Mouse (Mus musculus) midbrain, embryonic 16.5 days (tissue): Measurements from ENCODE around the gene Hivep1. TPM values are rescaled to one million over a fixed set of nuclear protein-coding genes. Genes with fewer than 3 reads are reported as not detected.

Source experiments
- ATAC-seq: fragments of 200-750 bp; cut with Nextera tagmentation; 2 replicates; pipeline ENCODE4 v1.8.0; 2017; ENCODE audit warnings: moderate TSS enrichment
- H3K27ac ChIP-seq: fragments of 300-500 bp; sonication (generic); 2 replicates; pipeline ENCODE4 v1.5.1; 2014; ENCODE audit warnings: mild to moderate bottlenecking, low read length, mixed read lengths
- H3K27me3 ChIP-seq: fragments of 300-500 bp; sonication (generic); 2 replicates; pipeline ENCODE4 v1.6.1; 2014; ENCODE audit warnings: low read depth, low read length, mixed read lengths; ENCODE audit not compliant: control insufficient read depth, insufficient read depth
- H3K36me3 ChIP-seq: fragments of 300-500 bp; sonication (generic); 2 replicates; pipeline ENCODE4 v1.6.1; 2014; ENCODE audit warnings: mild to moderate bottlenecking, low read length, moderate library complexity, mixed read lengths; ENCODE audit not compliant: control insufficient read depth, insufficient read depth
- H3K4me1 ChIP-seq: fragments of 300-500 bp; sonication (generic); 2 replicates; pipeline ENCODE4 v1.6.1; 2014; ENCODE audit warnings: mild to moderate bottlenecking, low read length, mixed read lengths; ENCODE audit not compliant: control insufficient read depth, insufficient read depth
- H3K4me2 ChIP-seq: fragments of 300-500 bp; sonication (generic); 2 replicates; pipeline ENCODE4 v1.6.1; 2014; ENCODE audit warnings: mild to moderate bottlenecking, low read length, mixed read lengths
- H3K4me3 ChIP-seq: fragments of 300-500 bp; sonication (generic); 2 replicates; pipeline ENCODE4 v1.5.1; 2014; ENCODE audit warnings: low read depth, mild to moderate bottlenecking, low read length, moderate library complexity, mixed read lengths
- H3K9ac ChIP-seq: fragments of 300-500 bp; sonication (generic); 2 replicates; pipeline ENCODE4 v1.6.1; 2014; ENCODE audit warnings: low read depth, low read length, mixed read lengths
- H3K9me3 ChIP-seq: fragments of 300-500 bp; sonication (generic); replicated peaks from 2 replicates; pipeline ENCODE4 v1.6.1; 2014; ENCODE audit warnings: mild to moderate bottlenecking, low read length, mixed read lengths; ENCODE audit not compliant: control insufficient read depth, poor library complexity, severe bottlenecking
- WGBS: fragments of 180-500 bp; shearing (Covaris S2); extraction: QIAGEN DNeasy Blood & Tissue Kit; methylation state at CpG from one replicate; pipeline ENCODE4 v1.1.7; 2014; 5-methylcytosine and 5-hydroxymethylcytosine counted together
- polyA plus RNA-seq: library from polyadenylated mRNA; unstranded; fragments of >200 nt; fragmentation: Nextera tagmentation; extraction: Ambion mirVana; gene quantifications from 2 replicates; pipeline ENCODE4 v1.2.1, GENCODE M21; 2015

Gene Hivep1
- polyA plus RNA-seq, 1 experiment from 2014 or later = 16.0 TPM

GRCm38 (mm10) chr13:42102980-42103379 lies 51.2 kb downstream of the Hivep1 start:
- Histone ChIP-seq H3K4me2 (peak overlapping the region; percentile 55), H3K4me3 (peak overlapping the region; percentile 27), H3K36me3 (no peaks in the 10 kb centered on the region), H3K9me3 (no peaks in the 10 kb centered on the region), H3K27ac (peak overlapping the region; percentile 77), H3K9ac (peak overlapping the region; percentile 26; the same call in 1 of the 2 replicates), H3K4me1 (peaks cover 41% of the 10 kb centered on the region), H3K27me3 (no peaks in the 10 kb centered on the region)
- 5% methylated on average over 8 of the region's 8 CpGs for WGBS
- ATAC-seq = peak; percentile 95

- 41% methylated on average over 11 of the region's 11 CpGs for WGBS
- peak overlapping the region; percentile 77 for H3K27ac ChIP-seq
- peak overlapping the region; percentile 26; the same call in 1 of the 2 replicates for H3K9ac ChIP-seq
- H3K4me1 ChIP-seq = peaks cover 41% of the 10 kb centered on the region
- H3K9me3 ChIP-seq = no peaks in the 10 kb centered on the region
- peak; percentile 71 for ATAC-seq
- peak overlapping the region; percentile 27 for H3K4me3 ChIP-seq
- H3K27me3 ChIP-seq = no peaks in the 10 kb centered on the region
- H3K36me3 ChIP-seq = no peaks in the 10 kb centered on the region
- H3K4me2 ChIP-seq = peak overlapping the region; percentile 55
Measured at GRCm38 (mm10) chr13:42103486-42104166, 51.8 kb downstream of the Hivep1 start.

- ATAC-seq = no peak
- no peaks in the 10 kb centered on the region for H3K36me3 ChIP-seq
- H3K4me3 ChIP-seq = no peak overlapping the region
- no peak overlapping the region for H3K4me2 ChIP-seq
- no peaks in the 10 kb centered on the region for H3K27me3 ChIP-seq
- H3K9me3 ChIP-seq = no peaks in the 10 kb centered on the region
- H3K4me1 ChIP-seq = peaks cover 41% of the 10 kb centered on the region
- no peak overlapping the region for H3K9ac ChIP-seq
- WGBS = 85% methylated on average over 3 of the region's 3 CpGs
- no peak overlapping the region for H3K27ac ChIP-seq
Measured at GRCm38 (mm10) chr13:42104371-42104770, 52.5 kb downstream of the Hivep1 start.

- Histone ChIP-seq H3K4me2 (no peak overlapping the region), H3K9me3 (no peaks in the 10 kb centered on the region), H3K27me3 (no peaks in the 10 kb centered on the region), H3K4me3 (no peak overlapping the region), H3K9ac (no peak overlapping the region), H3K27ac (no peak overlapping the region), H3K4me1 (peaks cover 8% of the 10 kb centered on the region), H3K36me3 (no peaks in the 10 kb centered on the region)
- WGBS = 73% methylated on average over 11 of the region's 11 CpGs
- no peak for ATAC-seq
Measured at GRCm38 (mm10) chr13:42108483-42109215, 56.8 kb downstream of the Hivep1 start.

- no peak for ATAC-seq
- H3K4me1 ChIP-seq = no peaks in the 10 kb centered on the region
Measured at GRCm38 (mm10) chr13:42110416-42110815, 58.6 kb downstream of the Hivep1 start.

GRCm38 (mm10) chr13:42112071-42112470 lies 60.2 kb downstream of the Hivep1 start:
- Histone ChIP-seq H3K9me3 (no peaks in the 10 kb centered on the region), H3K4me2 (no peak overlapping the region), H3K4me1 (no peaks in the 10 kb centered on the region), H3K27ac (no peak overlapping the region; the same call in 1 of the 2 replicates), H3K9ac (no peak overlapping the region), H3K4me3 (no peak overlapping the region), H3K36me3 (no peaks in the 10 kb centered on the region), H3K27me3 (no peaks in the 10 kb centered on the region)
- no peak for ATAC-seq
- 83% methylated on average over 6 of the region's 6 CpGs for WGBS

More at GRCm38 (mm10) chr13:42110416-42110815, 58.6 kb downstream of the Hivep1 start:
- H3K27ac ChIP-seq = no peak overlapping the region
- H3K9me3 ChIP-seq = no peaks in the 10 kb centered on the region
- no peak overlapping the region for H3K4me2 ChIP-seq
- no peaks in the 10 kb centered on the region for H3K36me3 ChIP-seq
- H3K27me3 ChIP-seq = no peaks in the 10 kb centered on the region
- H3K9ac ChIP-seq = no peak overlapping the region
- no peak overlapping the region for H3K4me3 ChIP-seq
- 91% methylated on average over 3 of the region's 3 CpGs for WGBS

- H3K27ac ChIP-seq = no peak overlapping the region; the same call in 1 of the 2 replicates
- H3K4me3 ChIP-seq = no peak overlapping the region
- no peaks in the 10 kb centered on the region for H3K27me3 ChIP-seq
- H3K4me2 ChIP-seq = no peak overlapping the region
- no peaks in the 10 kb centered on the region for H3K36me3 ChIP-seq
- H3K9me3 ChIP-seq = no peaks in the 10 kb centered on the region
- no peak for ATAC-seq
- 79% methylated on average over 5 of the region's 5 CpGs for WGBS
- no peaks in the 10 kb centered on the region for H3K4me1 ChIP-seq
- H3K9ac ChIP-seq = no peak overlapping the region
Measured at GRCm38 (mm10) chr13:42112748-42113147, 60.9 kb downstream of the Hivep1 start.

- no peak for ATAC-seq
Measured at GRCm38 (mm10) chr13:42113601-42114000, 61.8 kb downstream of the Hivep1 start.

GRCm38 (mm10) chr13:42116301-42116700 lies 64.5 kb downstream of the Hivep1 start:
- H3K9ac ChIP-seq = no peak overlapping the region
- no peak overlapping the region for H3K4me2 ChIP-seq
- H3K9me3 ChIP-seq = no peaks in the 10 kb centered on the region
- H3K36me3 ChIP-seq = no peaks in the 10 kb centered on the region
- no peak overlapping the region for H3K27ac ChIP-seq
- H3K4me3 ChIP-seq = no peak overlapping the region
- 0 out of 2 replicates have a peak, but pooled peaks cover 5% of the 10 kb centered on the region for H3K4me1 ChIP-seq
- no peak for ATAC-seq
- 91% methylated on average over 6 of the region's 6 CpGs for WGBS
- H3K27me3 ChIP-seq = no peaks in the 10 kb centered on the region

More at GRCm38 (mm10) chr13:42113601-42114000, 61.8 kb downstream of the Hivep1 start:
- Histone ChIP-seq H3K9ac (no peak overlapping the region), H3K9me3 (no peaks in the 10 kb centered on the region), H3K4me1 (no peaks in the 10 kb centered on the region), H3K4me2 (no peak overlapping the region), H3K4me3 (no peak overlapping the region), H3K27me3 (no peaks in the 10 kb centered on the region), H3K27ac (no peak overlapping the region), H3K36me3 (no peaks in the 10 kb centered on the region)
- 94% methylated on average over 7 of the region's 7 CpGs for WGBS
